Mouse (Mus musculus): ENCODE results near the gene Coro1c. TPM values are rescaled to one million over a fixed set of nuclear protein-coding genes. Genes with fewer than 3 reads are reported as not detected.
A peak's percentile ranks its signal among the peaks of the same experiment; 100 is the strongest.

Gene Coro1c
- total RNA-seq, 2 experiments from 2014 or later = 70.4 to 84.2 TPM

- peak in 1 of 2 experiments; percentile 47 for DNase-seq (ENCODE audit: low spot score in 2 of 2)
These were observed 21.5 kb upstream of the Coro1c start for GRCm38 (mm10) chr5:113929950-113930647.

- no peak for DNase-seq (ENCODE audit: low spot score in 2 of 2)
These were observed 21.0 kb upstream of the Coro1c start for GRCm38 (mm10) chr5:113929526-113929925.

- no peak for DNase-seq (ENCODE audit: low spot score in 2 of 2)
These were observed 16.1 kb upstream of the Coro1c start for GRCm38 (mm10) chr5:113924608-113925007.

GRCm38 (mm10) chr5:113921310-113922166 lies 13.0 kb upstream of the Coro1c start:
- no peak for DNase-seq (ENCODE audit: low spot score in 2 of 2)

GRCm38 (mm10) chr5:113919060-113919459 lies 10.5 kb upstream of the Coro1c start:
- no peak for DNase-seq (ENCODE audit: low spot score in 2 of 2)

GRCm38 (mm10) chr5:113918654-113919053 lies 10.1 kb upstream of the Coro1c start:
- no peak for DNase-seq (ENCODE audit: low spot score in 2 of 2)

- DNase-seq (ENCODE audit: low spot score in 2 of 2) = no peak
These were observed 2.1 kb upstream of the Coro1c start for GRCm38 (mm10) chr5:113910705-113911104.

- DNase-seq (ENCODE audit: low spot score in 2 of 2) = no peak
These were observed 1.6 kb upstream of the Coro1c start for GRCm38 (mm10) chr5:113910065-113910701.

GRCm38 (mm10) chr5:113907786-113908567 lies 581 bp downstream of the Coro1c start:
- DNase-seq (ENCODE audit: low spot score in 2 of 2) = peak; percentile 45 to 70

- DNase-seq (ENCODE audit: low spot score in 2 of 2) = peak in 1 of 2 experiments; percentile 47
These were observed 1.4 kb downstream of the Coro1c start for GRCm38 (mm10) chr5:113906958-113907735.

GRCm38 (mm10) chr5:113904987-113905386 lies 3.6 kb downstream of the Coro1c start:
- DNase-seq (ENCODE audit: low spot score in 2 of 2) = no peak

- DNase-seq (ENCODE audit: low spot score in 2 of 2) = no peak
These were observed 5.6 kb downstream of the Coro1c start for GRCm38 (mm10) chr5:113902983-113903382.

- no peak for DNase-seq (ENCODE audit: low spot score in 2 of 2)
These were observed 6.5 kb downstream of the Coro1c start for GRCm38 (mm10) chr5:113902017-113902416.

- no peak for DNase-seq (ENCODE audit: low spot score in 2 of 2)
These were observed 7.4 kb downstream of the Coro1c start for GRCm38 (mm10) chr5:113901074-113901571.

- no peak for DNase-seq (ENCODE audit: low spot score in 2 of 2)
These were observed 9.0 kb downstream of the Coro1c start for GRCm38 (mm10) chr5:113899543-113899942.

- DNase-seq (ENCODE audit: low spot score in 2 of 2) = no peak
These were observed 16.6 kb downstream of the Coro1c start for GRCm38 (mm10) chr5:113892005-113892404.

- DNase-seq (ENCODE audit: low spot score in 2 of 2) = peak in 1 of 2 experiments; percentile 56
These were observed 17.7 kb downstream of the Coro1c start for GRCm38 (mm10) chr5:113890874-113891273.

- no peak for DNase-seq (ENCODE audit: low spot score in 2 of 2)
These were observed 18.6 kb downstream of the Coro1c start for GRCm38 (mm10) chr5:113889912-113890311.

GRCm38 (mm10) chr5:113889181-113889906 lies 19.2 kb downstream of the Coro1c start:
- no peak for DNase-seq (ENCODE audit: low spot score in 2 of 2)
